Mouse (Mus musculus) forelimb bud, embryonic 11.5 days (tissue): Measurements from ENCODE around the gene Metrnl.
A peak's percentile ranks its signal among the peaks of the same experiment; 100 is the strongest.

ENCODE experiments used
- DNase-seq: peaks from one replicate; pipeline ENCODE4 v3.0.0-alpha.2; 2012; ENCODE audit warnings: low read depth, low spot score

The Metrnl gene

DNA sequence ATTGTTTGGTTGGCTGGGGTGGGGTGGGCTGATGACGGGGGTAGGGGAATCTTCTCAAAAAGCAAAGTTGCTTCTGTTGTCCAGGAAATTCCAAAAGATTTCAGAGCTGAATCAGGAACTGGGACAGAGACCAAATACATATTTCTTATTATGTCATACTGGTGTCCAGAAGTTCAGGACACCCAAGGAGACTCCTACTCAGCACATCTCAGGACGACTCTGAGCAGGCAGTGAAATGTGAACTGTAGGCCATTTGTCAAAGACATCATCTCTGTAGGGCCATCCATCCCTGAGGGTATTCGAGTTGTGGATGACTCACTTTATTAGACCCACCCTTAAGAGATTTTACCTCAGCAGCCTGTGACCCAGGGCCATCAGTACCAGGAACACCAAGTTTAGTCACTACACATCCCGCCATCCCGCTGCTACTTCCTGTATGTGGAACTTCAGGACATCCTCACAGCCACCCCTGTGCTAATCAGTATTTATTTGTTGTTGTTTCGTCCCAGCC, 15.8 kb upstream of the Metrnl start:
- DNase-seq = no peak

GRCm38 (mm10) chr11:121686091-121686490, 15.3 kb upstream of the Metrnl start:
- no peak for DNase-seq

GRCm38 (mm10) chr11:121686674-121687073, 14.7 kb upstream of the Metrnl start:
- DNase-seq = no peak

DNA sequence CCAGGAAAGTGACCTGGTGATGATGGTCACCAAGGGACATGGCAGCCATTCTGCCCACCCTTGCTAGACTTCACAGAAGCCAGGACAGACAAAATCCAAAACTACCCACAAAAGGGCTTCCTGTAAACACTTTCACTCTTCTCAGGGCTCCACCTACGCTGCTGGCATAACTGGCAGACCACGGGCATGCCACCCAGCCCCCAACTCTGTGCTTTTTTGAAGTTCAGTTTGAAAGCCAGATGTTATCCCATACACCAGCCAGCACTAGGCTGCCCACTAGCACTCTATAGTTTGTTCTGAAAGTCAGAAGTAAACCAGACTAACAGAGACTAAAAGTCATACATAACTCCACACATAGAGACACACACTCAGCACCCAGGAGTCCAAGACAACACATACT, 13.3 kb upstream of the Metrnl start:
- DNase-seq = no peak

- no peak for DNase-seq
Measured at GRCm38 (mm10) chr11:121695304-121696064, 5.9 kb upstream of the Metrnl start.

DNA sequence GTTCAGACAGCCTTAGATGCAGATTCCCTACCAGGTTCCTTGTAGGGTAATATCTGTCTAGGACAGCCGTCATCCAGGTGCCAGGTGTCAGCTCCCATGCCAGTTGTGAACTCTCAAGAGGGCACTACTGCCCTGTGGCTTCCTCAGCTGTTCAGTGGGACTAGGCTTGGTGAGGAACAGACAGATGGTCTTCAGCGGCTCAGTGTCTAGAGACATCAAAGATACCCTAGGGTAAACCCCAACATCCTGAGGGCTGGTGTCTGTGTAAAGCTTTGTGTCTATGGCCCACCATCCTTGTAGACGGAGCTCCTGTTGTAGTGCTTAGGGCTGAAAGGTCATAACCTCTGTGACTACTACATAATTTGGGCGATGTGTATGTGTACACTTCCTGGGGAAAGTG, 4.1 kb upstream of the Metrnl start:
- no peak for DNase-seq

- no peak for DNase-seq
Measured at GRCm38 (mm10) chr11:121698381-121698955, 2.9 kb upstream of the Metrnl start.

- DNase-seq = peak; percentile 72
Measured at GRCm38 (mm10) chr11:121702111-121702894, 959 bp downstream of the Metrnl start.

DNA sequence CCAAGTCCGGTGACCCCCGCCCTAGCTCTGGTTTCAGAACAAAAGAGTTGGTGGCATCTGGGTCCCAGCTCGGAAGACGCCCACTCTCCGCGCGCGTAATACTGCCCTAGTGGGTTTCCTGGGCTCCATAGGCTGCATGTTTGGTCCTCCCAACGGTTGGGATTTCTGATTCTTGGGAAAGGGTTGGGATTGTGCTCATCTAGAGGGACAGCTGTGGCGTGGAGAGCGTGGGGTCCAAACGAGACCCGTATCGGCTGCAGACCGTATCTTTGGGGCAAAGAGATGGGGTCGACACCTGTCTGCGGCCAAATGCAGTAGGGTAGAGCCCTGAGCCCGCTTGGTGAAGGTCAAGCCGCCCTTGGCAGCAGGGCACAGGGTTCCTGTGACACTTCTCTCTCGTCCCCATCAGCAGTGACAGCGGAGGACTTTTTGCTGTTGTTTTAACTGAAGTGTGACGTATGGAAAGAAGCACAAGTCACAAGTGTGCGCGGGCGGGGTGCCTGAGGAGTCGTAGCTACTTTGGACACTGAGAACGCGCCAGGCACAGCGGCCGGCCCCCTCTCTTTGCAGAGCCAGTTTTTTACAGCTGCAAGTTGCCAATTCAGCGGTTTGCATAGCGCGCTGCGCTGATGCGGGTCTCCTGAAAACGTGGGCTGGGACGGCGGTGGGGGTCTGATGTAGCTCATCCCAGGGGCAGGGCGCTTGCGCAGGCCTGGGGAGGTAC, 1.7 kb downstream of the Metrnl start:
- DNase-seq = no peak

DNA sequence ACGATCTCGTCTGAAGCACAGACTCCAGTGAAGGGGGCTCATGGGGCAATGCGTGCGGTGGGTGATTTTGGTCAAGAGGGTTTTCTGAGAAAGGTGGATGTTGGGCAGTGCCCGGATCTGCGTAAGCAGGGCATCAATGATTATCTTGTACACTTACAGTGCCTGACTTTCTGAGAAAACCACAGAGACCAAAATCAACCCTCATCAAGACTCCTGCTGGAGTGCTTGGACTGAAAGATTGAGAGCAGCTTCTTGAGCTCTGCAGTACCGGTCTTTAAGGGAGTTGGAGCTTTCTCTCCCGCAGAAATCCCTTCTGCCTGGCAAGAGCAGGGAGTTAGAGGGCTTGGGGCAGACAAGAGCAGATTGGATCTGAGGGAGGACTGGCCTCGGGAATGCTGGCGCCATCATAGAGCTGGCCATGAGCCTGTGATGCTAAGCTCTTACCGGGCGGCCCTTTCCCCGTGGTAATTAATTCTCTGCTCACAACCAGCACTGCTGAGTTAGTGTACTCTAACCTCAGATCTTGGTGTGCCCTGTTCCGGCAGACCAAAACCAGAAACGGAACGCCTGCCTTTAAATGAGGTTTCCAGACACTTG, 2.4 kb downstream of the Metrnl start:
- DNase-seq = no peak

- DNase-seq = peak; percentile 55
Measured at GRCm38 (mm10) chr11:121706521-121707005, 5.2 kb downstream of the Metrnl start.

- DNase-seq = no peak
Measured at GRCm38 (mm10) chr11:121709278-121709677, 7.9 kb downstream of the Metrnl start.

DNA sequence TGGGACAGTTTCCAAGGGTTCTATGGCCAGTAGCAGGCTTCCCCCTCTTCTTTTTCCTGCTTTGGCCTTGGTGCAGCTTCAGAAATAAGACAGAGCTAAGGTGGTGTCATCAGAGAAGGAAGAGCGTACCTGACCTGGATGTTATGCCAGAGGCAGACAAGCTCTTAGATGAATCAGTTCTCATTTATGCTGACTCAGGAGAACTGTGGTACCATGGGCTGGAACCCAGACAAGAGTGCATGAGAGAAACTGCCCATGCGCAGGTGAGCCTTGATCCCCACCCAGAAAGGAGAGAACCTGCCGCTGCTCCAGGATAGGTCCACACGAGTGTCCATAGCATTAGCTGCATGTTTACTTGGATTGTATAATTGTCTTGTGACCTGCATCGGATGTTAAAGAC, 8.9 kb downstream of the Metrnl start:
- DNase-seq = no peak

GRCm38 (mm10) chr11:121712987-121713386, 11.6 kb downstream of the Metrnl start:
- DNase-seq = no peak

GRCm38 (mm10) chr11:121713569-121713968, 12.2 kb downstream of the Metrnl start:
- no peak for DNase-seq

GRCm38 (mm10) chr11:121714745-121715485, 13.6 kb downstream of the Metrnl start:
- no peak for DNase-seq

GRCm38 (mm10) chr11:121717724-121718123, 16.4 kb downstream of the Metrnl start:
- no peak for DNase-seq

DNA sequence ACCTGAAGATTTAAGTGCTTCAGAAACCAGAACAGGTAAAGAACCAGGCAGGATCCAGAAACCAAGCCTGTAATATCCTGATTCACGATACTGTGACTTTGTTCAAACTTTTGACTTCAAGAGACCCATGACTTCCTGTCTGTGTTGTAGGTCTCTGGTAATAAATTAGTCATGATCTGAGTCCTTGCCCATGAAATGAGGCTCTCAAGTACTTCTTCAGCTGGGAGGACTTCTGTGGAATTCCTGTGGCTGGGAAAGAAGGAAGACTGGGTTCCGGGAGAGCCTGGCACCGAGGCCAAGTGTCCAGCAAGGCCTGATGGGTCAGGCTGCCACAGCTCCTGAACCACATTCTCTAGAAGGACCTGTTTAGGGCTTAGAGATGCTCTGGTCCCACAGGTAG, 19.4 kb downstream of the Metrnl start:
- no peak for DNase-seq

GRCm38 (mm10) chr11:121722434-121722833, 21.1 kb downstream of the Metrnl start:
- DNase-seq = no peak

GRCm38 (mm10) chr11:121726625-121727024, 25.3 kb downstream of the Metrnl start:
- no peak for DNase-seq
